Mouse (Mus musculus): Measurements from ENCODE around the gene Mlec. TPM values are rescaled to one million over a fixed set of nuclear protein-coding genes. Genes with fewer than 3 reads are reported as not detected.
"Not testable (repeated sequence)": the region's sequence is repeated elsewhere in the genome, so short reads cannot be mapped to it uniquely, and the experiment has no call there.

Mlec gene
- polyA plus RNA-seq, 1 experiment from 2014 or later: 23.5 TPM

GRCm38 (mm10) chr5:115168641-115169415 is 10.8 kb upstream of the Mlec start:
- WGBS: 51% methylated on average over 27 of the region's 27 CpGs
- Histone ChIP-seq H3K4me3 (no peak overlapping the region), H3K27ac (no peak overlapping the region), H3K9me3 (replicated peaks) (no peaks in the 10 kb centered on the region), H3K4me1 (no peaks in the 10 kb centered on the region), H3K27me3 (no peaks in the 10 kb centered on the region), H3K9ac (0 out of 2 replicates have a peak overlapping the region, but pooled peaks have one; percentile 16), H3K36me3 (ENCODE audit: poor library complexity, severe bottlenecking) (no peaks in the 10 kb centered on the region), H3K4me2 (no peak overlapping the region)
- no peak for ATAC-seq

- Histone ChIP-seq H3K36me3 (ENCODE audit: poor library complexity, severe bottlenecking) (no peaks in the 10 kb centered on the region), H3K27ac (no peak overlapping the region), H3K27me3 (no peaks in the 10 kb centered on the region), H3K4me3 (no peak overlapping the region), H3K4me2 (no peak overlapping the region), H3K9me3 (replicated peaks) (no peaks in the 10 kb centered on the region), H3K4me1 (no peaks in the 10 kb centered on the region), H3K9ac (no peak overlapping the region)
- ATAC-seq: no peak
- WGBS: 83% methylated on average over 6 of the region's 6 CpGs
These were observed 9.4 kb upstream of the Mlec start for GRCm38 (mm10) chr5:115167396-115167795.

GRCm38 (mm10) chr5:115166815-115167194 is 8.8 kb upstream of the Mlec start:
- H3K27ac ChIP-seq: no peak overlapping the region

GRCm38 (mm10) chr5:115165895-115166814 is 8.2 kb upstream of the Mlec start:
- H3K27ac ChIP-seq: no peak overlapping the region; the same call in 1 of the 2 replicates
- ATAC-seq: 0 out of 2 replicates have a peak, but pooled peaks have one; percentile 10
- no peaks in the 10 kb centered on the region for H3K9me3 ChIP-seq (replicated peaks)
- no peak overlapping the region for H3K4me2 ChIP-seq
- no peak overlapping the region for H3K4me3 ChIP-seq
- WGBS: 47% methylated on average over 11 of the region's 11 CpGs
- H3K36me3 ChIP-seq (ENCODE audit: poor library complexity, severe bottlenecking): no peaks in the 10 kb centered on the region
- no peak overlapping the region for H3K9ac ChIP-seq
- H3K27me3 ChIP-seq: no peaks in the 10 kb centered on the region
- no peaks in the 10 kb centered on the region for H3K4me1 ChIP-seq

More at GRCm38 (mm10) chr5:115166815-115167194, 8.8 kb upstream of the Mlec start:
- Histone ChIP-seq H3K4me2 (no peak overlapping the region), H3K4me3 (no peak overlapping the region), H3K4me1 (no peaks in the 10 kb centered on the region), H3K36me3 (ENCODE audit: poor library complexity, severe bottlenecking) (no peaks in the 10 kb centered on the region), H3K27me3 (no peaks in the 10 kb centered on the region), H3K9me3 (replicated peaks) (no peaks in the 10 kb centered on the region), H3K9ac (no peak overlapping the region)
- WGBS: 83% methylated on average over 7 of the region's 7 CpGs
- ATAC-seq: no peak

GRCm38 (mm10) chr5:115165351-115165750 is 7.4 kb upstream of the Mlec start:
- Histone ChIP-seq H3K4me3 (no peak overlapping the region), H3K9ac (no peak overlapping the region), H3K36me3 (ENCODE audit: poor library complexity, severe bottlenecking) (no peaks in the 10 kb centered on the region), H3K27me3 (no peaks in the 10 kb centered on the region), H3K27ac (no peak overlapping the region), H3K9me3 (replicated peaks) (no peaks in the 10 kb centered on the region), H3K4me1 (no peaks in the 10 kb centered on the region), H3K4me2 (no peak overlapping the region)
- 54% methylated on average over 9 of the region's 9 CpGs for WGBS
- no peak for ATAC-seq

GRCm38 (mm10) chr5:115164446-115164845 is 6.5 kb upstream of the Mlec start:
- not testable (repeated sequence) for H3K36me3 ChIP-seq (ENCODE audit: poor library complexity, severe bottlenecking); H3K27ac ChIP-seq; H3K27me3 ChIP-seq; H3K4me1 ChIP-seq; H3K4me2 ChIP-seq; ATAC-seq; H3K9me3 ChIP-seq (replicated peaks); H3K9ac ChIP-seq; H3K4me3 ChIP-seq
- WGBS: 79% methylated on average over 4 of the region's 4 CpGs

- no peak overlapping the region for H3K4me3 ChIP-seq
- H3K36me3 ChIP-seq (ENCODE audit: poor library complexity, severe bottlenecking): no peaks in the 10 kb centered on the region
- no peak overlapping the region for H3K27ac ChIP-seq
- no peak for ATAC-seq
- no peak overlapping the region for H3K4me2 ChIP-seq
- 37% methylated on average over 8 of the region's 8 CpGs for WGBS
- no peaks in the 10 kb centered on the region for H3K27me3 ChIP-seq
- peaks cover 7% of the 10 kb centered on the region for H3K4me1 ChIP-seq
- H3K9me3 ChIP-seq (replicated peaks): no peaks in the 10 kb centered on the region
- no peak overlapping the region for H3K9ac ChIP-seq
These were observed 5.6 kb upstream of the Mlec start for GRCm38 (mm10) chr5:115163563-115163962.

- H3K4me2 ChIP-seq; H3K27me3 ChIP-seq; H3K9ac ChIP-seq; H3K4me3 ChIP-seq; H3K9me3 ChIP-seq (replicated peaks); ATAC-seq; H3K27ac ChIP-seq; H3K36me3 ChIP-seq (ENCODE audit: poor library complexity, severe bottlenecking): not testable (repeated sequence)
- WGBS: 100% methylated on average over 1 of the region's 1 CpGs
- peaks cover 13% of the 10 kb centered on the region for H3K4me1 ChIP-seq
These were observed 3.9 kb upstream of the Mlec start for GRCm38 (mm10) chr5:115161940-115162279.

- ATAC-seq: no peak
These were observed 3.3 kb upstream of the Mlec start for GRCm38 (mm10) chr5:115161064-115161939.

GRCm38 (mm10) chr5:115160655-115161054 is 2.7 kb upstream of the Mlec start:
- no peaks in the 10 kb centered on the region for H3K36me3 ChIP-seq (ENCODE audit: poor library complexity, severe bottlenecking)
- H3K27me3 ChIP-seq: no peaks in the 10 kb centered on the region
- peaks cover 25% of the 10 kb centered on the region for H3K4me1 ChIP-seq
- no peak for ATAC-seq
- H3K9ac ChIP-seq: no peak overlapping the region
- no peak overlapping the region for H3K4me3 ChIP-seq
- no peak overlapping the region for H3K27ac ChIP-seq
- H3K9me3 ChIP-seq (replicated peaks): no peaks in the 10 kb centered on the region
- H3K4me2 ChIP-seq: no peak overlapping the region
- WGBS: 85% methylated on average over 6 of the region's 6 CpGs

More at GRCm38 (mm10) chr5:115161064-115161939, 3.3 kb upstream of the Mlec start:
- WGBS: 52% methylated on average over 13 of the region's 13 CpGs
- peaks cover 19% of the 10 kb centered on the region for H3K4me1 ChIP-seq
- no peaks in the 10 kb centered on the region for H3K36me3 ChIP-seq (ENCODE audit: poor library complexity, severe bottlenecking)
- no peak overlapping the region for H3K4me3 ChIP-seq
- no peaks in the 10 kb centered on the region for H3K27me3 ChIP-seq
- no peak overlapping the region for H3K9ac ChIP-seq
- no peak overlapping the region for H3K27ac ChIP-seq
- H3K4me2 ChIP-seq: no peak overlapping the region
- no peaks in the 10 kb centered on the region for H3K9me3 ChIP-seq (replicated peaks)

- no peaks in the 10 kb centered on the region for H3K36me3 ChIP-seq (ENCODE audit: poor library complexity, severe bottlenecking)
- no peaks in the 10 kb centered on the region for H3K27me3 ChIP-seq
- H3K9me3 ChIP-seq (replicated peaks): no peaks in the 10 kb centered on the region
- peak overlapping the region; percentile 97 for H3K27ac ChIP-seq
- H3K4me1 ChIP-seq: peaks cover 40% of the 10 kb centered on the region
- ATAC-seq: no peak
- peak overlapping the region; percentile 95 for H3K4me3 ChIP-seq
- peak overlapping the region; percentile 96 for H3K9ac ChIP-seq
- H3K4me2 ChIP-seq: peak overlapping the region; percentile 94
- WGBS: 24% methylated on average over 12 of the region's 12 CpGs
These were observed 1.2 kb upstream of the Mlec start for GRCm38 (mm10) chr5:115159165-115159564.
